8 mouse cellular contexts compared by ENCODE assay signal in the genomic region with DNA sequence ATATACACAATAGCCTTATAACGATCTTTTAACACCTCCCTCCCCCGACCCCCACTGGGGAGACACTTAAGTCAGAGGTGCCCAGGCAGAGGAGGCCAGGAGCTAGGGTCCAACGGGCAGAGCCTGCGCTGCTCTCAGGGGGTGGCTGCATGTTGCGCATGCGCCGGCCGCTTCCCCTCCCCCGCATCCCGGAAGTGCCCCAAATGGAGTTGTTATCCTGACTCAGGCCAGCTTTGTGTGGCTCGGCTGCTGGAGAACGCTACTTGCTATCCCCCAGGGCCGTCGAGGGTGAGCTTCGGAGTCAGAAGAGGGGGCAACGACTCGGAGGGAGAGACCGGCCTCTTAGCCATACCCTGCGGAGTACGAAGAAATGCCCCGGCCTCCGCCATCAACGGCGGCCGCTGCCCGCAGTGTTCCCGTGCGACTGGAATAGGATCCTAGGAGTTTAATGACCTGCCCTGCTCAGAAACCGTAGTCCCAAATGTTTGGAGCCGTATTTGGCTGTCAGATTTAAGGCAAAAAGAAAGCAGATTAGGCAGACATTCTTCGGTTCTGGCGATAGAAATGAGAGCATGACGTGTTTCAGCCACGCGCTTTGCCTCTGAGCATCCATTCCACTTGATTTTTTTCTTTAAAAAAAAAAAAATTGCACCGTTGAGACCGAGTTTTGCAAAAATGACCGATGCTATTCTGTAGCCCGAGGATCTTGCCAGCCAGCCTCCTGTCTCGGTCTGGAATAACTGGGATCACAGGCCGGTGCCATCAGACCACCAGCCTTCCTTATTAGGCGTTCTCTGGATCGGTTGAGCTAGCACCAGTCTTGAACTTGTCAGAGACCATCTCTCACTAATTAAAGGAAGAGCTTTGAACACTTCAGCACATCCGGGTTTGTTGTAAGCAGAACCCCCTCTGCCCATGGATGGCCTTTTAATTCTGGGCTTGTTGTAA. TPM values are rescaled to one million over a fixed set of nuclear protein-coding genes. Genes with fewer than 3 reads are reported as not detected.
DNase-seq lines count a peak whose midpoint lies in the region; ATAC-seq and TF ChIP-seq lines count a peak whose summit lies in the region.

No protein-coding gene starts in this region.

- TF ChIP-seq POLR2A in MEL (IDR thresholded peaks at IDR 0.05; ENCODE audit: control insufficient read depth in 1 of 2, insufficient read depth in 1 of 2, low read depth in 1 of 2, low read length in 2 of 2, poor library complexity in 1 of 2), result peak; percentile 61 to 93; a peak in 3 of 4 replicates

- peak; percentile 92 for DNase-seq in MEL (ENCODE audit: low read depth, low spot score)
- DNase-seq in cerebellum, adult 9-10 months, result peak; percentile 88
- DNase-seq in frontal cortex, adult 2 months (ENCODE audit: extremely low spot score in 1 of 2, low spot score in 1 of 2), result peak; percentile 73 to 89
- DNase-seq in hindbrain, embryonic 11.5 days (ENCODE audit: low spot score), result peak; percentile 93
- DNase-seq in layer of hippocampus, postnatal 10 days (ENCODE audit: low spot score in 2 of 2), result peak; percentile 90 to 92
- peak; percentile 93 for DNase-seq in lung, postnatal 10 days
- DNase-seq in ovary, postnatal 36 days (ENCODE audit: low spot score), result peak; percentile 87
- peak; percentile 94 for DNase-seq in thymus, postnatal 14 days

- H3K27ac ChIP-seq in MEL (ENCODE audit: control insufficient read depth, low read depth, low read length), result peak overlapping the region; percentile 79
- H3K27ac ChIP-seq in hindbrain, embryonic 11.5 days (ENCODE audit: low read depth, low read length), result peak overlapping the region; percentile 92

- no peak for TF ChIP-seq RAD21 in MEL (IDR thresholded peaks at IDR 0.05; ENCODE audit: low read depth, low read length)

- peaks cover 0 to 21% of the 10 kb centered on the region in 2 experiments; a peak in 2 of 4 replicates for H3K4me1 ChIP-seq in MEL (ENCODE audit: control insufficient read depth in 1 of 2, insufficient read depth in 2 of 2, low read length in 2 of 2)
- H3K4me1 ChIP-seq in hindbrain, embryonic 11.5 days (replicated peaks; ENCODE audit: control insufficient read depth, insufficient read depth, low read length), result no peaks in the 10 kb centered on the region

- TF ChIP-seq EP300 in MEL (IDR thresholded peaks at IDR 0.05; ENCODE audit: low read depth in 1 of 2, low read length in 2 of 2), result peak in 1 of 2 experiments; percentile 35; a peak in 2 of 4 replicates

- H3K4me3 ChIP-seq in MEL (ENCODE audit: control insufficient read depth in 1 of 2, insufficient read depth in 1 of 2, low read depth in 2 of 2, low read length in 2 of 2), result peak overlapping the region; percentile 68 to 79
- peak overlapping the region; percentile 68 for H3K4me3 ChIP-seq in hindbrain, embryonic 11.5 days (ENCODE audit: low read depth, low read length)

- WGBS in hindbrain, embryonic 11.5 days, result 6% methylated on average over 44 of the region's 44 CpGs

- H3K27me3 ChIP-seq in MEL (ENCODE audit: control insufficient read depth in 1 of 2, insufficient read depth in 2 of 2, low read length in 2 of 2), result no peaks in the 10 kb centered on the region
- H3K27me3 ChIP-seq in hindbrain, embryonic 11.5 days (ENCODE audit: control insufficient read depth, insufficient read depth, low read length), result no peaks in the 10 kb centered on the region; the same call in 1 of the 2 replicates

- peaks cover 8% of the 10 kb centered on the region; the same call in 1 of the 2 replicates for H3K79me2 ChIP-seq in MEL (ENCODE audit: control insufficient read depth, insufficient read depth, low read length, poor library complexity)

- H3K9ac ChIP-seq in MEL (ENCODE audit: control insufficient read depth, low read depth, low read length, poor library complexity, severe bottlenecking), result peak overlapping the region; percentile 79
- H3K9ac ChIP-seq in hindbrain, embryonic 11.5 days (ENCODE audit: low read depth, low read length), result peak overlapping the region; percentile 88

- H3K9me3 ChIP-seq in MEL (replicated peaks; ENCODE audit: insufficient read depth, low read length), result no peaks in the 10 kb centered on the region
- no peaks in the 10 kb centered on the region for H3K9me3 ChIP-seq in hindbrain, embryonic 11.5 days (ENCODE audit: control insufficient read depth, low read length)

- peaks cover 0 to 20% of the 10 kb centered on the region in 2 experiments; a peak in 2 of 4 replicates for H3K36me3 ChIP-seq in MEL (ENCODE audit: control insufficient read depth in 1 of 2, insufficient read depth in 2 of 2, low read length in 2 of 2)
- no peaks in the 10 kb centered on the region for H3K36me3 ChIP-seq in hindbrain, embryonic 11.5 days (ENCODE audit: control insufficient read depth, insufficient read depth, low read length)

- peak overlapping the region; percentile 71 for H3K4me2 ChIP-seq in hindbrain, embryonic 11.5 days (replicated peaks; ENCODE audit: low read depth, low read length)

- ATAC-seq in hindbrain, embryonic 11.5 days (ENCODE audit: low FRiP score), result peak; percentile 93

- no peak for TF ChIP-seq CTCF in MEL (IDR thresholded peaks at IDR 0.05 in 2 of 3, conservative IDR thresholded peaks at IDR 0.05 in 1 of 3; ENCODE audit: control insufficient read depth in 1 of 3, insufficient read depth in 1 of 3, low read depth in 2 of 3, low read length in 3 of 3, poor library complexity in 1 of 3, severe bottlenecking in 1 of 3)

TF ChIP-seq in MEL, 35 proteins besides CTCF, POLR2A, EP300 and RAD21 (continues in another document):
- TF ChIP-seq NRF1 (IDR thresholded peaks at IDR 0.05; ENCODE audit: insufficient read depth, low read depth, low read length, poor library complexity, severe bottlenecking), result peak; percentile 97
- TF ChIP-seq BHLHE40 (IDR thresholded peaks at IDR 0.05; ENCODE audit: borderline replicate concordance, low read depth, low read length), result no peak
- 0 out of 2 replicates have a peak, but pooled peaks have one; percentile 44 for TF ChIP-seq POLR2AphosphoS5 (IDR thresholded peaks at IDR 0.05; ENCODE audit: borderline replicate concordance, low read depth, low read length)
- no peak for TF ChIP-seq SMC3 (IDR thresholded peaks at IDR 0.05; ENCODE audit: low read depth, low read length)
- TF ChIP-seq MYC (IDR thresholded peaks at IDR 0.05; ENCODE audit: low read depth, low read length), result peak; percentile 62; the same call in 1 of the 2 replicates
- no peak for TF ChIP-seq E2F4 (IDR thresholded peaks at IDR 0.05; ENCODE audit: borderline replicate concordance, low read depth, low read length)
- peak; percentile 36; the same call in 1 of the 2 replicates for TF ChIP-seq CHD2 (IDR thresholded peaks at IDR 0.05; ENCODE audit: low read length)
- no peak for TF ChIP-seq JUND (IDR thresholded peaks at IDR 0.05; ENCODE audit: low read depth, low read length)
- TF ChIP-seq ZMIZ1 (IDR thresholded peaks at IDR 0.05; ENCODE audit: low read depth, low read length), result peak; percentile 52; the same call in 1 of the 2 replicates
- TF ChIP-seq MYB (IDR thresholded peaks at IDR 0.05; ENCODE audit: low read depth, low read length), result no peak
- TF ChIP-seq NELFE (IDR thresholded peaks at IDR 0.05; ENCODE audit: low read depth, low read length), result peak; percentile 92
- TF ChIP-seq RCOR1 (IDR thresholded peaks at IDR 0.05; ENCODE audit: low read depth, low read length), result no peak
- no peak for TF ChIP-seq ZC3H11A (IDR thresholded peaks at IDR 0.05; ENCODE audit: low read depth, low read length)
- no peak for TF ChIP-seq UBTF (IDR thresholded peaks at IDR 0.05; ENCODE audit: borderline replicate concordance, insufficient read depth, low read depth, low read length)
- peak; percentile 88 for TF ChIP-seq TBP (IDR thresholded peaks at IDR 0.05; ENCODE audit: low read depth, low read length)
- TF ChIP-seq MXI1 (IDR thresholded peaks at IDR 0.05; ENCODE audit: low read depth, low read length), result peak; percentile 58
- no peak for TF ChIP-seq ZKSCAN1 (IDR thresholded peaks at IDR 0.05; ENCODE audit: low read depth, low read length)
- TF ChIP-seq GABPA (IDR thresholded peaks at IDR 0.05; ENCODE audit: low read depth, low read length), result no peak
- no peak for TF ChIP-seq MEF2A (IDR thresholded peaks at IDR 0.05; ENCODE audit: extremely low read depth, insufficient replicate concordance, low read depth, low read length, poor library complexity, severe bottlenecking)
- peak; percentile 76 for TF ChIP-seq HCFC1 (IDR thresholded peaks at IDR 0.05; ENCODE audit: low read depth, low read length)
- TF ChIP-seq MAFK (IDR thresholded peaks at IDR 0.05; ENCODE audit: borderline replicate concordance, low read depth, low read length), result no peak
- no peak; the same call in 1 of the 2 replicates for TF ChIP-seq KAT2A (conservative IDR thresholded peaks at IDR 0.05; ENCODE audit: low read depth, low read length)
- peak; percentile 83; the same call in 1 of the 2 replicates for TF ChIP-seq POLR2AphosphoS2 (IDR thresholded peaks at IDR 0.05; ENCODE audit: low read length)
- TF ChIP-seq GATA1 (IDR thresholded peaks at IDR 0.05; ENCODE audit: low read depth, low read length), result no peak
- TF ChIP-seq TCF12 (IDR thresholded peaks at IDR 0.05; ENCODE audit: low read depth, low read length), result peak; percentile 75
- no peak for TF ChIP-seq TAL1 (IDR thresholded peaks at IDR 0.05; ENCODE audit: low read length)
- no peak; the same call in 1 of the 2 replicates for TF ChIP-seq MAX (IDR thresholded peaks at IDR 0.05; ENCODE audit: low read length)
- TF ChIP-seq ELF1 (IDR thresholded peaks at IDR 0.05; ENCODE audit: low read depth, low read length), result peak; percentile 100
- TF ChIP-seq USF1 (IDR thresholded peaks at IDR 0.05; ENCODE audit: low read depth, low read length), result no peak
- peak; percentile 72 for TF ChIP-seq SIN3A (IDR thresholded peaks at IDR 0.05; ENCODE audit: low read length)
- no peak for TF ChIP-seq CHD1 (IDR thresholded peaks at IDR 0.05; ENCODE audit: low read depth, low read length)
- peak; percentile 77; the same call in 1 of the 2 replicates for TF ChIP-seq ZNF384 (IDR thresholded peaks at IDR 0.05; ENCODE audit: low read depth, low read length)
- TF ChIP-seq MAZ (IDR thresholded peaks at IDR 0.05; ENCODE audit: low read depth, low read length), result peak; percentile 90; the same call in 1 of the 2 replicates
- TF ChIP-seq USF2 (IDR thresholded peaks at IDR 0.05; ENCODE audit: borderline replicate concordance in 1 of 2, insufficient read depth in 1 of 2, low read depth in 1 of 2, low read length in 2 of 2), result no peak

RNA-seq across cellular contexts. Expression of gene Tmem44, which starts 39.9 kb away (rescaled TPM):
- 0.46 and 0.50 TPM in 2 replicates for total RNA-seq in MEL (2012; rRNA removed)
- polyA plus RNA-seq in MEL (2012; ENCODE audit: insufficient read depth in 1 of 2, insufficient read length in 2 of 2, low read depth in 1 of 2, low replicate concordance in 2 of 2, missing spikeins in 1 of 2), result 1 to 10 TPM in 1 of 2 experiments, not detected in 1; 1.4 TPM
- polyA plus RNA-seq in frontal cortex, adult 2 months (2012; rRNA removed), result 63.2 and 67.7 TPM in 2 replicates
- polyA plus RNA-seq in hindbrain, embryonic 11.5 days (2014; fragmentation: Nextera tagmentation; extraction: Ambion mirVana), result 30.9 and 32.0 TPM in 2 replicates
- 10 to 100 TPM; 55.9 to 61.6 TPM for total RNA-seq in layer of hippocampus, postnatal 10 days (2021)

Comparison
In these comparisons a context has a peak if more than half of its experiments do, and no peak if none do; other contexts are left out.
1. Peak in every context shown above with its lines: DNase-seq, ATAC-seq, H3K4me3 ChIP-seq and H3K27ac ChIP-seq.
2. RNA of gene Tmem44, which starts 39.9 kb away (polyA plus RNA-seq): 63.2 to 67.7 TPM in frontal cortex, adult 2 months and 30.9 to 32.0 TPM in hindbrain, embryonic 11.5 days; 1.4 TPM in MEL; every median in the first group is over 10 times any median in the second.